Mouse (Mus musculus) neural tube, embryonic 14.5 days (tissue): ENCODE measurements around the gene C1qtnf6. TPM values are rescaled to one million over a fixed set of nuclear protein-coding genes. Genes with fewer than 3 reads are reported as not detected.

Experiments
- polyA plus RNA-seq: library from polyadenylated mRNA; unstranded; fragments of >200 nt; fragmentation: Nextera tagmentation; extraction: Ambion mirVana; gene quantifications from 2 replicates; pipeline ENCODE4 v1.2.1, GENCODE M21; 2014

C1qtnf6 gene
- polyA plus RNA-seq, 1 experiment from 2014 or later: 6.0 TPM

Other genes with a start within 250 kb of the C1qtnf6 start
- gene Csf2rb2, start 225.7 kb downstream of the C1qtnf6 start, polyA plus RNA-seq: 0.09 and 0.11 TPM in 2 replicates
- gene Csf2rb, start 205.7 kb downstream of the C1qtnf6 start, polyA plus RNA-seq: 0.53 and 0.56 TPM in 2 replicates
- gene Tex33, start 135.5 kb downstream of the C1qtnf6 start, polyA plus RNA-seq: not detected in 2 replicates
- 16.0 and 20.3 TPM in 2 replicates for gene Tst, start 125.5 kb downstream of the C1qtnf6 start, polyA plus RNA-seq
- gene Mpst, start 125.0 kb downstream of the C1qtnf6 start, polyA plus RNA-seq: 3.7 and 4.2 TPM in 2 replicates
- gene Kctd17, start 102.9 kb downstream of the C1qtnf6 start, polyA plus RNA-seq: 141 and 157 TPM in 2 replicates
- 0.78 TPM in 1 of 2 replicates, not detected in the other for gene Tmprss6, start 62.8 kb downstream of the C1qtnf6 start, polyA plus RNA-seq
- gene Il2rb, start 36.1 kb downstream of the C1qtnf6 start, polyA plus RNA-seq: 0.11 and 0.24 TPM in 2 replicates
- 0.14 and 0.67 TPM in 2 replicates for gene Sstr3, start 13.3 kb upstream of the C1qtnf6 start, polyA plus RNA-seq
- gene Rac2, start 41.4 kb upstream of the C1qtnf6 start, polyA plus RNA-seq: 6.9 and 9.0 TPM in 2 replicates
- 2.0 and 3.7 TPM in 2 replicates for gene Cyth4, start 65.6 kb upstream of the C1qtnf6 start, polyA plus RNA-seq
- 4.1 and 6.8 TPM in 2 replicates for gene Elfn2, start 187.4 kb upstream of the C1qtnf6 start, polyA plus RNA-seq
- gene Mfng, start 242.1 kb upstream of the C1qtnf6 start, polyA plus RNA-seq: 6.9 and 10.2 TPM in 2 replicates